Mouse (Mus musculus): Measurements from ENCODE around the gene Wdr11.

DNA sequence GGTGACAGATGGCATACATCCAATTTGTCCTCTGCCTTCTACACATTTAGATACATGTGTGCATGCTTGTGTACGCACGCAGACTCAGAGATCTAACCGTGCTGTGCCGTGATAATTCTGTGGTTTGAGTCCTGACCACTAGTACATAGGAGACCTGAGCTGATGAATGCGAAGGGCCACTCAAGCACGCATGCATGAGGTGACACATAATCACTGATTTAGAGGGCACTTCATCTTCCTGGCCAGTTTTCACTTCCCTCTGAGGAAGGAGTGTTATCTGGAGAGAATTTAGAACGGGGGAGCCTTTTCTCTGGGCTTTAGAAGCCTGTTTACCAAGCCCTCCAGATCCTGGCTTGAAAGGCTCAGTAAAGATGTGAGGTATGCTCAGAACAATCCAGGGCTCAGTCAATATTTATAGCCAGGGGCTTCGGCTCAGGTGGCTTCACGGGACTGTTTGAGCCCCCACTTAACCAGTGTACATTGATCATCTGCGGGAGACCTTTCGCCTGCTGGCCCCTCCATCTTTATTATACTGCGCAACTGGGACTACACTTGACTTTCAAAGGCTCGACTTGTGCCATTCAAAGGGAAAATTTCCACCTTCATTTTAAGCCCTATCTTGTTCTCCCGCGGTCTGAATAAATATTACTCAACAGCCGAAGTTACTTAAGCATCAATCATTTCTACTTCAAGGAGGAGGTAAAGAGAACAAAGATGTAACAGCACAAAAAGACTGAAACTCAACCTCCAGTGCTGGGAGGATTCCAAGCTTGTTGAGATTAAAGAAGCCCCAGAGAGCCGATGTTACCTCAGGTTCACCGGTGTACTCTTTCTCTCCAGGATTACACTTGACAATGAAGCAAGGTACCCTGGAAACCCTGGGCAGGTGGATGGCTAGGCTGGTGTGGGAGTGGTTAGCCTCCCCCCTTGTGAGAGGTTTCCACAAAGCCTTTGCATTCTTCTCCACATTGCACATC, 80.3 kb downstream of the Wdr11 start:
- no peak for TF ChIP-seq CTCF (IDR thresholded peaks at IDR 0.05; ENCODE audit: low read depth, low read length)
- TF ChIP-seq POLR2A (IDR thresholded peaks at IDR 0.05; ENCODE audit: insufficient read depth, low read length) = no peak

Measured in ES-Bruce4 (cell line).